Mouse (Mus musculus) heart, embryonic 12.5 days (tissue): Measurements from ENCODE around the gene Frk. TPM values are rescaled to one million over a fixed set of nuclear protein-coding genes. Genes with fewer than 3 reads are reported as not detected.
A peak's percentile ranks its signal among the peaks of the same experiment; 100 is the strongest.

ENCODE experiments used
- ATAC-seq: fragments of 200-750 bp; cut with Nextera tagmentation; 2 replicates; pipeline ENCODE4 v1.8.0; 2017; ENCODE audit warnings: moderate TSS enrichment, moderate library complexity; ENCODE audit not compliant: insufficient number of reproducible peaks, low FRiP score
- H3K27ac ChIP-seq: fragments of 300-500 bp; sonication (generic); 2 replicates; pipeline ENCODE4 v1.5.1; 2016; ENCODE audit warnings: mild to moderate bottlenecking, moderate library complexity; ENCODE audit not compliant: poor library complexity, severe bottlenecking
- H3K27me3 ChIP-seq: fragments of 300-500 bp; sonication (generic); replicated peaks from 2 replicates; pipeline ENCODE4 v1.6.1; 2016; ENCODE audit warnings: mild to moderate bottlenecking, moderate library complexity
- H3K36me3 ChIP-seq: fragments of 300-500 bp; sonication (generic); 2 replicates; pipeline ENCODE4 v1.6.1; 2016; ENCODE audit warnings: mild to moderate bottlenecking, moderate library complexity
- H3K4me1 ChIP-seq: fragments of 300-500 bp; sonication (generic); replicated peaks from 2 replicates; pipeline ENCODE4 v1.6.1; 2016; ENCODE audit warnings: mild to moderate bottlenecking
- H3K4me2 ChIP-seq: fragments of 300-500 bp; sonication (generic); 2 replicates; pipeline ENCODE4 v1.6.1; 2016; ENCODE audit warnings: mild to moderate bottlenecking, moderate library complexity
- H3K4me3 ChIP-seq: fragments of 300-500 bp; sonication (generic); 2 replicates; pipeline ENCODE4 v1.5.1; 2016; ENCODE audit warnings: mild to moderate bottlenecking
- H3K9ac ChIP-seq: fragments of 300-500 bp; sonication (generic); 2 replicates; pipeline ENCODE4 v1.6.1; 2016; ENCODE audit warnings: mild to moderate bottlenecking, moderate library complexity
- H3K9me3 ChIP-seq: fragments of 300-500 bp; sonication (generic); replicated peaks from 2 replicates; pipeline ENCODE4 v1.6.1; 2016; ENCODE audit warnings: mild to moderate bottlenecking, moderate library complexity
- WGBS: fragments of 180-500 bp; shearing (Covaris S2); methylation state at CpG from one replicate; pipeline ENCODE4 v1.1.7; 2016; 5-methylcytosine and 5-hydroxymethylcytosine counted together
- polyA plus RNA-seq: library from polyadenylated mRNA; unstranded; fragments of >200 nt; fragmentation: Nextera tagmentation; extraction: Ambion mirVana; gene quantifications from 2 replicates; pipeline ENCODE4 v1.2.1, GENCODE M21; 2016

The Frk gene
- polyA plus RNA-seq, 1 experiment from 2014 or later = 4.4 TPM

DNA sequence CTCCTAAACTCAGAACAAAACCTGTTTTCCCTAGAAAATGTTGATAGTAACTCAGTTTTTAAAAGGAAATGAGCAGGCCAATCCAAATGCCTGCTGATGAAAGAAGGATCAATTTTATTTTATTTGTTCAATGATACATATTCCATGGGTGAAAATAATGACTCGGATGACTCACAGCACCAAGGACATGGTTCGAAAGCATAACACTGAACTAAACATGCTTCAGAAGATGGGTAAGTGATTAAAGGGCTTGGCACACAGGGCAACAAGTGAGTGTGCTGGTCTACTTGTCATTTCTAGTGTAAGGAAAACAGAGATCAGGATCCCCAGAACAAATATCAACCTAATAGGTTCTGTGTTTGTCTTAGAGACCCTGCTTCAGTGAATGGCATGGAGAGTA, 26.1 kb downstream of the Frk start:
- Histone ChIP-seq H3K9me3 (no peaks in the 10 kb centered on the region), H3K4me1 (peaks cover 11% of the 10 kb centered on the region), H3K36me3 (no peaks in the 10 kb centered on the region), H3K4me3 (no peak overlapping the region), H3K27ac (no peak overlapping the region), H3K4me2 (no peak overlapping the region), H3K9ac (no peak overlapping the region), H3K27me3 (no peaks in the 10 kb centered on the region)
- WGBS = 82% methylated on average over 2 of the region's 2 CpGs
- no peak for ATAC-seq

DNA sequence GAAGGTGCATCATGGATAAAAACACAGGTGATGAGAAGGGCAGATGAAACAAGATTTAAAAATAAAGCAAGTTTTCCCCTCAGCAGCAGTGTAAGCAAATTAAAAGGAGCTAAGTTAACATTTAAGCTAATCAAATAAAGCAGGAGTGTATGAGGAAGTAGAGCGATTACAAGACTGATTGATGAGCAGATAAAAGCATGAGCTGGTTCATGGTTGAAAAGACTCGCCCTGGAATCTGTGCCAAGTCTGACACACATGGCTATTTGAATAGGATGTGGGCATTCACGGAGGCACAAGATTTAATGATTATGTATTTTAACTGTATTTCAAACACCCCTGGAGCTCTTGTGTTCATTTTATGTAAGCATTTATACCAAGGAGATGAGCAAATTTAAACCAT, 28.0 kb downstream of the Frk start:
- Histone ChIP-seq H3K27ac (no peak overlapping the region), H3K9ac (no peak overlapping the region), H3K4me1 (peaks cover 11% of the 10 kb centered on the region), H3K9me3 (no peaks in the 10 kb centered on the region), H3K4me3 (no peak overlapping the region), H3K36me3 (no peaks in the 10 kb centered on the region), H3K27me3 (no peaks in the 10 kb centered on the region), H3K4me2 (no peak overlapping the region)
- ATAC-seq = no peak
- 73% methylated on average over 3 of the region's 3 CpGs for WGBS

DNA sequence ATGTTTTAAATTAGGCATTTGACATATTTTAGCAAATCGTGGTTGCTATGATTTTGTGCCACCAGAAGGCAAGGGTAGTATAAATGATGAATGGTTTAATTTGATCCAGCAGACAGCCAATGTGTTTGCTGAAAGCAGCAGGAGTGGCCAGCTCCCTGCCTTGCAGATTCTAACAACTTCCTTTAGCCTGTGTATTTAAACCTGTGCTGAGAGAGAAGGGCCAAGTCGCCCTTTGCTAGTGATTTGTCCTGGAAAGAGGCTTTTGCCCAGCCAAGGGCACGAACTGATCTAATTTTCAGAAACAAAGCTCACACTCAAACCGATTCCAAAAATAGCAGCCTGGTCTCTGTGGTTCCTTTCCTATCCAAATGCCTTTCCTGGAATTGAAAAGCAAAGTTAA, 29.4 kb downstream of the Frk start:
- 23% methylated on average over 4 of the region's 4 CpGs for WGBS
- ATAC-seq = no peak

DNA sequence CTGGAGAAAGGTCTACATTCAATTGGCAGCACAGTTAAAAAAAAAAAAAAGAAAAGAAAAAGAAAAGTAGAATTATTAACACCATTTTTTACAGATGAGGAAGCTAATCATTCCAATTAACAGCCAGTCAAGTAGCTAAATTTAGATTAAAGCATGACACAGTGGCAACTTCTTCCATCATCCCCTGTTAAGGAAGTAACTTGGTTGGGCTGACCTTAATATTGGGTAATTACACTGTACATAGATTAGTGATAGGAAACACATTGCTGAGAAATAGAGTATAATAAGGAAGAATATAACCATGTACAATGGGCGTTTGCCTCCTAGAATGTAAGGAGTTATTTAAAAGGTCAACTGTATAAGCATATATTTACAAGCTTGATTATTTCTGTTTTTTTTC, 42.4 kb downstream of the Frk start:
- Histone ChIP-seq H3K27ac (no peak overlapping the region), H3K9ac (no peak overlapping the region), H3K36me3 (no peaks in the 10 kb centered on the region), H3K4me3 (no peak overlapping the region), H3K27me3 (no peaks in the 10 kb centered on the region), H3K4me1 (no peaks in the 10 kb centered on the region), H3K9me3 (no peaks in the 10 kb centered on the region), H3K4me2 (no peak overlapping the region)
- no peak for ATAC-seq
- 83% methylated on average over 1 of the region's 1 CpGs for WGBS

More for the DNA sequence above, 29.4 kb downstream of the Frk start:
- Histone ChIP-seq H3K4me2 (peak overlapping the region; percentile 7), H3K36me3 (no peaks in the 10 kb centered on the region), H3K9ac (no peak overlapping the region), H3K9me3 (no peaks in the 10 kb centered on the region), H3K4me1 (peaks cover 11% of the 10 kb centered on the region), H3K4me3 (no peak overlapping the region), H3K27me3 (no peaks in the 10 kb centered on the region), H3K27ac (peak overlapping the region; percentile 33)

DNA sequence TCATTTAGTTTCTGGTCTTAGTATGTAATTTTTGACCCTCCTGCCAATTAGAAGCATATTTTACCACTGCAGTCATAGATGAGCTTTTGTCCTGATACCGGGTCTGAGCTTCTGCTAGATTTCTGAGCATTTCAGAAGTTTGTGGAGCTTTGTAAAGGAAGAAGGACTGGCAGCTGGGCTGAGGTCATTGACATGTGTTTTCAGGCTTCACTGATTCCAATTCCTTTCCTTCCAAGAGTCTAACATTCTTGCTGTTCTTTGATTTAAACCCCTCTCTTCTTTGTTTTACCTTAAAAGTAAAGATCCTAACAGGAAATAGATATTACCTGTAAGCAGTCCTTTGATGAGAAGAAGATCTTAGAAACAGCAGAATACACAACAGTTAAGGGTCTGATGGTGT, 48.6 kb downstream of the Frk start:
- Histone ChIP-seq H3K4me1 (no peaks in the 10 kb centered on the region), H3K36me3 (no peaks in the 10 kb centered on the region), H3K27me3 (no peaks in the 10 kb centered on the region), H3K27ac (no peak overlapping the region), H3K4me3 (no peak overlapping the region), H3K9me3 (no peaks in the 10 kb centered on the region), H3K4me2 (no peak overlapping the region), H3K9ac (no peak overlapping the region)
- 63% methylated on average over 1 of the region's 1 CpGs for WGBS
- ATAC-seq = no peak

DNA sequence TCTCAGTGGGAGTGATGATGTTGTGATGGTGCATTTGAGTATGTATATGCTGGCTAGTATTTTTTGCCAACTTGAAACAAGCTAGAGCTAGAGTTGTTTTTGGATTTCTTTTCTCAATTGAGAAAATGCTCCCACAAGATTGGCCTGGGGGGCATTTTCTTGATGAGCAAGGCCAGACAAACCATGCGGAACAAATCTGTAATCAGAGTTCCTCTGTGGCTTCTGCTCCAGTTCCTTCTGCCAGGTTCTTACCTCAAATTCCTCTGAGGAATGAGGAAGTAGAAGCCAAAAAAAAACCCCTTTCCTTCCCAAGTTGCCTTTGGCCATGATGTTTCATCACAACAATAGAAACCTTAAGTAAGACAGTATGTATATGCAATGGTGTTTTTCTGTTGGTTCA, 49.3 kb downstream of the Frk start:
- ATAC-seq = no peak
- H3K27me3 ChIP-seq = no peaks in the 10 kb centered on the region
- no peaks in the 10 kb centered on the region for H3K36me3 ChIP-seq
- no peaks in the 10 kb centered on the region for H3K4me1 ChIP-seq
- WGBS = 84% methylated on average over 1 of the region's 1 CpGs
- H3K4me3 ChIP-seq = no peak overlapping the region
- no peak overlapping the region for H3K9ac ChIP-seq
- no peak overlapping the region for H3K4me2 ChIP-seq
- no peaks in the 10 kb centered on the region for H3K9me3 ChIP-seq
- H3K27ac ChIP-seq = no peak overlapping the region

DNA sequence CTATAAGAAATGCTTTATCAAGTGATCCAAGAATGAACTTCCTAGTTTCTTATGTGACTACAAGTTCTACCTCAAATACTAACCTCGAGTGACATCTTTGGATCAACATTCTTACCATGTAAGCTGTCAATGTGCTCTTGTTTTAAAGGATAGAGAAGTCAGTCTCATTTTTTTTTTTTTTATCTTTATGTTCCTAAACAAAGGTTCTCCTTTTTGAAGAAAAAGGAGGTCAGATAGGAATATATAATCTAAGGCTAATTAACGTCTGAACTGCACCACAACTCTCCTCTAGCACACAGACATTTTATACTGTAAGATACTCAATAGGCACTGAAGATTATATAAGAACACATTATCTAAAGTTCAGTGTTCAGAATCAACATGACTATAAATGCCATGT, 57.5 kb downstream of the Frk start:
- Histone ChIP-seq H3K27me3 (no peaks in the 10 kb centered on the region), H3K9ac (no peak overlapping the region), H3K36me3 (no peaks in the 10 kb centered on the region), H3K27ac (no peak overlapping the region), H3K4me1 (no peaks in the 10 kb centered on the region), H3K4me3 (no peak overlapping the region), H3K4me2 (no peak overlapping the region), H3K9me3 (no peaks in the 10 kb centered on the region)
- no peak for ATAC-seq
- WGBS = 69% methylated on average over 2 of the region's 2 CpGs

DNA sequence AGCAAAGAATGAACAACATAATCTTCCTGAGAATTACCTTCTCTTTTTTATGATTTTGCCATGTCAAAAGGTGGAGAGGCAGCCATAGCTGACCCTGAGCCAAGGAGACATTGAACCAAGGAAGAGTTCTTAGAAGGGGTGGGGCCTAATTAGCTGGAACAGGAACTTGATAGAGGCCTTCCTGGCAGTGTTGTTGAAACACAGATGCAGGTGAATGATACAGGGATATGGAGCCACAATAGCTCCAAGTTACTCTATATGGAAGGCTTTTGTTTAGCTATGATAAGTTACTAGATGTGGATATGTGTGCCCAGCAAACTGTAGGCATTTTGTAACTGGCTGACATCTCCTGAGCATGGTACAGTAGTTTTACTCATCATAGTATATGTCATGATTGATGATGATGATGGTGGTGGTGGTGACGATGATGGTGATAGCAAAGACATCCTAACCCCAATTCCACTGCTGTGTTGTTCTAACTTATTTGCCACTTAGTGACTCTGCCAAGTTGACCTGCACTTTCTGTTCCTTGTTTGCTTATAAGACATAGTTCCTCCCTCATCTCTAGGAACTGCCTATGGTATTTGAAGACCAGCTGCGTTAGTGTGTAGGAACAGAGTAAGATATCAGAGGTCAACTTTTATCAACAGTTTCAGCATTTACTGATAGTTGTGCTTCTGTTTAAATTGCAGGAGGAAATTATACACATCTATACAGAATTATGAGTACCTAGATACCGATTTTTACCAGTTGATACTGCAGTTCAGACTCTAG, 58.7 kb downstream of the Frk start:
- Histone ChIP-seq H3K9me3 (no peaks in the 10 kb centered on the region), H3K36me3 (no peaks in the 10 kb centered on the region), H3K4me2 (no peak overlapping the region), H3K4me1 (no peaks in the 10 kb centered on the region), H3K4me3 (no peak overlapping the region), H3K27me3 (no peaks in the 10 kb centered on the region), H3K27ac (no peak overlapping the region), H3K9ac (no peak overlapping the region)
- ATAC-seq = no peak
- WGBS = 66% methylated on average over 3 of the region's 3 CpGs

DNA sequence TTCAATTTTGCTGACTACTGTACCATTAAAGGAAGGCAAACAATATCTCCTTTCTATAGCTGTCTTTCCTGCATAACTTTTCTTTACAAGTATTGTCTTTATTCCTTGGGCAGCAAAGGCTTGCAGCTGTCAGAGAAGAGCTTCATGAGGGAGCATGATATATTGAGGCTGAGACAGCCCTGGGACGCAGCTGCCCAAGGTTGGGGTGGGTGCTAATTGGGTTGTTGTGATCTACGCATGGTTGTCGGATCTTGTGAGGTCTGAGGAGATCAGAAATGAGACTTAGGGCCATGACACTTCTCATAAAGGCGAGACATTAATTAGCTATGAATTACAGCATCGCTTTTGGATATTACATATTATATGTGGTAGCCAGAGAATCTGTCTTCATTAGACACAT, 67.4 kb downstream of the Frk start:
- no peak for ATAC-seq
- Histone ChIP-seq H3K4me3 (no peak overlapping the region), H3K36me3 (no peaks in the 10 kb centered on the region), H3K27ac (no peak overlapping the region), H3K27me3 (no peaks in the 10 kb centered on the region), H3K4me1 (no peaks in the 10 kb centered on the region), H3K9ac (no peak overlapping the region), H3K9me3 (no peaks in the 10 kb centered on the region), H3K4me2 (no peak overlapping the region)
- 88% methylated on average over 5 of the region's 5 CpGs for WGBS

DNA sequence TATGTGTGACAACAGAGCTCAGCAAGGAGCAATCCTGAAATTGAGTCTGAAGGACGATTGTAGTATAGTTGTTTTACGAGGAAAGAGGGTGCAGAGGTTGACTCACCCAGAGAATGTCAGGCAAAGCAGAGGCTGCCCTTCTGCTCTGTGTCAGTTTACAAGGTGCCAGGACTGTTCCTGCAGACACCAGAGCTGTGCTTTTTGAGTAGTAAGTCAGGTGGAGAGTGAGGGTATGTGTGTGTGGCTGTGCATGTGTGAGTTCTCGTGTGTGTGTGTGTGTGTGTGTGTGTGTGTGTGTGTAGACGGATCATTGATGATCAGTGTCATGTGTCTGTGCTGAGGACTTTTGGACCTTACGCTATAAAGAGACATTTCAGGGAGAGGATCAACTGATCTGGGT, 68.4 kb downstream of the Frk start:
- Histone ChIP-seq H3K4me1 (no peaks in the 10 kb centered on the region), H3K27ac (no peak overlapping the region), H3K4me2 (no peak overlapping the region), H3K9me3 (no peaks in the 10 kb centered on the region), H3K9ac (no peak overlapping the region), H3K27me3 (no peaks in the 10 kb centered on the region), H3K4me3 (no peak overlapping the region), H3K36me3 (no peaks in the 10 kb centered on the region)
- no peak for ATAC-seq
- 62% methylated on average over 5 of the region's 5 CpGs for WGBS

DNA sequence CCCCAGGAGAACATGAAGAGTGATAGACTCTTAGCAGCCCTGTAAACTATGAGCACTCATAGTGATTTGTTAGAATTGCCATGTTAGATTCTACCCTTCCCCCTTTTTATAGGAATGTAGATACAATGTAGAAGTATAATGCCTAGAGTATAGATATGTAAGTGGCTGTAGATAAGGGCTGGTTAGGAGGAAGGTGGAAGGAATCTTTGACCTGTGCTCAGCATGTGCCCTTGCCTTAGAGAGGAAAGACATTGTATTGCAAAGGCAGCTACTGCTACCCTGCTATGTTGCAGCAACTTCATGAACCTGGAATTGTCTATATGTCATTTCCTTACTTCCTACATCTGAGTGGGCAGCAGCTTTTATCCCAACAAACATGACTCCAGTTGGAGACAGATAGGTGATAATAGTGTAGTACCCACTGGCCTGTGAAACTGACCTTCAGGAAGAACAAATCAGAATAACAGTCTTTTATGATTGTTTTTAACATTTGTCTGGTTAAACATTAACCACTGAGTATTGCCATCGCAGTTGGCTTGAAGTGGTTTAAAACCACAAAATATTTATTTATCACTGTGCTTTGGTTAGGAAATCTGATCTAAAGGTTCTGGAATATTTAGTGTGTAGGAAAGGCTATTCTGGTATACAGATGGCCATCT, 80.4 kb downstream of the Frk start:
- Histone ChIP-seq H3K4me2 (no peak overlapping the region), H3K36me3 (no peaks in the 10 kb centered on the region), H3K4me3 (no peak overlapping the region), H3K27ac (no peak overlapping the region), H3K9me3 (peaks cover 6% of the 10 kb centered on the region; the same call in 1 of the 2 replicates), H3K27me3 (no peaks in the 10 kb centered on the region), H3K9ac (no peak overlapping the region), H3K4me1 (no peaks in the 10 kb centered on the region)
- WGBS = 87% methylated on average over 1 of the region's 1 CpGs
- no peak for ATAC-seq

DNA sequence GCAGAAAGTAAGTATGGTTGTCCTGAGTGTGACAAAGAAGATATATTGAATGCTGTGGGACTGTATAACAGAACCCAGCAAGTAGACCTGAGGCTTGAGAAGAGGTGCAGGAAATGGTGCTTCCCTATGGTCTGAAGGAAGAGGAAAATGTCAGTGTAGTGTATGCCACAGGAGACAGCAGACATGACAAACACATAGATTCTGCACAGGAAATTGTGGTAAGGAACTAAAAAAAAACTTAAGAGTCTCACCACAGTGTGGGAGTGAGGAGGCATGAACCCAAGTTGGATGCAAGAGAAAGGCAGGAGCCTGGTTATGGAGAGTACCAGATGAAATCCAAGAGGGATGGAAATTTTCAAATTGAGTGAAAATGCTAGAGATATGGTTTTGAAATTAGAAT, 132.3 kb downstream of the Frk start:
- H3K4me2 ChIP-seq = no peak overlapping the region
- no peaks in the 10 kb centered on the region for H3K27me3 ChIP-seq
- no peaks in the 10 kb centered on the region for H3K4me1 ChIP-seq
- ATAC-seq = no peak
- no peak overlapping the region for H3K4me3 ChIP-seq
- no peak overlapping the region for H3K9ac ChIP-seq
- H3K9me3 ChIP-seq = no peaks in the 10 kb centered on the region
- no peaks in the 10 kb centered on the region for H3K36me3 ChIP-seq
- no peak overlapping the region for H3K27ac ChIP-seq
